Mouse (Mus musculus): Measurements from ENCODE around the gene Sohlh2.
A peak's percentile ranks its signal among the peaks of the same experiment; 100 is the strongest.

Gene Sohlh2

DNA sequence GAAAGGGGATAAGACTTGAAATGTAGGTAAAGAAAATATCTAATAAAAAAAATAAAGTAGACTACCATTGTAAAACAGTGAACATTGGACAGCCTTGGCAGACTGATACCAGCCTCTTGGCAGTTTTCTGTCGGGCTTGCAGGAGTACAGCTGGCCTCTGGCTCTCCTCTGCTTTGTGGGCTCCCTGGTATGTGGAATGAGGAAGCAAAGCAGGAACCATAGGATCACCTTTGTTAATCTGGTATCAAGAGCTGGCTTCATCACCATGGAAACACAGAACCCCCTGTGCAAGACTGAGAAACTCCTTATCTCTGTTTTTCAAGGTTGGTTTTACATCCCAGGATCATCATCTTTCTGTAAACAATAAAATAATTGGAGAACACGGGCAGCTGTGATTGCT, 30.4 kb downstream of the Sohlh2 start:
- DNase-seq, result no peak

DNA sequence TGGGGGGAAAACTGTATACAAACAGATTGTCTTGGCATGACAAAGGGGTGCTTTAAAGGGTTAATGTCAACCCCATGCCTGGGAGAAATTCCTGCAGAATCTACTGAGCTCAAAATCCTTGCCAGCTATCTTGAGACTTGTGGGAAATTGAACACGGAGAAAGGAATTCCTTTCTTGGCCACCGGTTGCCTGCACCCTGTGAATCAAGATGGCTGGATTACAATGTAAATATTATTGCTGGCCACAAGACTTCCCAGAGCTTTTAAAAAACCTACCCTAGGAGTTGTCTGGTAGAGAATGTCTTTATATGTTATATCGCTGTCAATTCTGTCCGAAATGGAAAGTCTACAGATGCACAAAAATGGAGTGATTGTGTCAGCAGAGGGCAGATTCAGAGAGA, 32.0 kb downstream of the Sohlh2 start:
- DNase-seq, result no peak

DNA sequence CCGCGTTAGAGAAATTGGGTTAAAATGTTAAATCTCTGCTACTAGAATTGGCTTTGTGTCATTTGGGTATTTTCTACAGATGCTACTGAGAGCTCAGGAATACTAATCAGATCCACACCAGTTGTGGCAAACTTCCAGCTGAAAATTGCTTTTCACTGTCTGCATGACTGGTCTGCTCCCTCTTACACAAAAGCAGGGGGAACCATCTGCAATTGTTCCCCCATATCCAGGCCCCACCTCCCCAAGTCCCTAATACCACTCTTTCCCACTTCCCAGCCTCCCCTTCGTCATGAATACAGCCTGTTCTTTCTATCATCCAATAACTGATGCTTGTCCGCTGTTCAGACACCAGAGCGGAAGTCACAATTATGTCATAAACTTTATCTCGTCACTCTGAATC, 32.6 kb downstream of the Sohlh2 start:
- DNase-seq, result no peak

DNA sequence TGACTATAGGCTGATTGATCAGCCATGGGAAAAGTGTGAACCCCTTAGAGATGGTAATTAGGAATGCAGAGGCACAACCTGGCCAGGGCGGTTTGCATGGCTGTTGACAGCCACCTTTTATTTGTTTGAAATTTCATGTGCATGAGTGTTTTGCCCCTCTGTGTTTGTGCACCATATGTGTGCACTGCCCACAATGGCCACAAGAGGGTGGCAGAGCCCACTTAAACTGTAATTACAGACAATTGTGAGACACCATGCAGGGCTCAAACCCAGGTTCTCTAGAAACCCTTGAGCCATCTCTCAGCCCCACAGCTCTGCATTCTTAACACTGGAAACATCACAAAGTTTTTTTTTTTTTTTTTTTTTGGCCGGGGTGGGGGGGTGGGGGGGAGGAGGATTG, 40.7 kb downstream of the Sohlh2 start:
- no peak for DNase-seq

DNA sequence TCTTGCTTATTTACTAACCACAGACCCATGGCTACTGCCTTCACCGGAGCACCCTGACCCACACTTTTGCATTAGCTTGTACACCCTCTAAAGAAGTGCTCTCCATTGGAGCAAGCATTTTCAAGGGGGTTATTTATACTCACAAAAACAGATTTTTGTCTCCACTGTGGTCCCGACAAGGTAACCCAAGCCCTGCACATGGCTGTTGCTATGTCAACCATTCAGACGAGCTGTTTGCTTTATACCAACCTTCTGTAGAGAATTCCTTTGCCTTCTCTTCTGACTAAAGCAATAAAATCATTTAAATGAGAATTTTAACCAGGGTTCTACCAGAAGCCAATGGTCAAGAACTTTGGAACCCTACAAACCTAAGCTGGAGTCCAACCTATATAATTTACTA, 42.0 kb downstream of the Sohlh2 start:
- no peak for DNase-seq

DNA sequence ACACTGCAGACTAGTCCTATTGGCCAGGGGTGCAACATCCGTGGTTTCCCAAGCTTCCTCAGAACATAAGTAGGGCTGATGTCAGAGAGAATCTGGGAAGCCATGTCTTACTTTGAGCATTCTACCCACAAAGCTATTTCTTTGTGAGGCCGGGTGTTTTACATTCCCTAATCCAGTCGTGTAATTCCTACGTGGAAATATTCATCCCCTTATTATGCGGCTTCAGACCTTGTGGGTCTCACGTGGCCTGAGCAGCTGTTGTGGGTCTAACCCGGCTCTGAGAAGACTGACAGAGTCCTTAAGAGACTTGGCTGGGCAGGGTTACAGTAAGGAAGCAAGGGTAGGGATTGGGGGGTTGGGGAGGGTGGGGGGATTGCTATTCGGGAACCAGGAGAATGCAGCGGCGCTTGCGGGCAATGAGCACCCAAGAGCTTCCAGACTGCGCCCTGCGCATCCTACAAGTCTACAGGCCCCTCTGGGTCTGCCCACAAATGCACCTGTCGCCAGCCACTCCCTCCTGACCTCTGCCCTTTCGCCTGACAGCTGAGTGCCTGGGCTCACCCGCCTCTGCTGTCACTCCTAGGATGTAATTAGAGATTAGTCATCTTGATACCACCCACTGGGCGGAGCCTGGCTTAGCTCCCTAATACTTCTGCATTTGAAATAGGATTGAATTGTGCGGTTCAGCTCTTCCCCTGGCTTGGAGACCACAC, 44.8 kb downstream of the Sohlh2 start:
- no peak for DNase-seq

DNA sequence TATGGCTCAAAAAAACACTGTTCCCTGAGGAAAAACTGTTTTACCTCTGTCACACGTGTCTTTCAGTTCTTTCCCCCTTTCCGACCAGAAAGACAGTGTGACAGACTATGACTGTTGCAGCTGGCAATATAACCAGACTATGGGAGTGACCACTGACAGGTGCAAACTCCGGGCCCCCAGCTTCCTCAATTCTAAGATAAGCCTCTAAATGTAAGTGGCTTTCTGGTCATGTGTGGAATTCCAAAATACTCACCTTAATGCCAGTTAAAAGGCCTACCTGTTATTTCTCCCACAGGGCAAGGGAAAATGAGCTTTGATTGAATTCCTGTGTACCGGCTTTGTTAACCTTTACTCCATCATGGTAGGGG, 45.4 kb downstream of the Sohlh2 start:
- DNase-seq, result no peak

DNA sequence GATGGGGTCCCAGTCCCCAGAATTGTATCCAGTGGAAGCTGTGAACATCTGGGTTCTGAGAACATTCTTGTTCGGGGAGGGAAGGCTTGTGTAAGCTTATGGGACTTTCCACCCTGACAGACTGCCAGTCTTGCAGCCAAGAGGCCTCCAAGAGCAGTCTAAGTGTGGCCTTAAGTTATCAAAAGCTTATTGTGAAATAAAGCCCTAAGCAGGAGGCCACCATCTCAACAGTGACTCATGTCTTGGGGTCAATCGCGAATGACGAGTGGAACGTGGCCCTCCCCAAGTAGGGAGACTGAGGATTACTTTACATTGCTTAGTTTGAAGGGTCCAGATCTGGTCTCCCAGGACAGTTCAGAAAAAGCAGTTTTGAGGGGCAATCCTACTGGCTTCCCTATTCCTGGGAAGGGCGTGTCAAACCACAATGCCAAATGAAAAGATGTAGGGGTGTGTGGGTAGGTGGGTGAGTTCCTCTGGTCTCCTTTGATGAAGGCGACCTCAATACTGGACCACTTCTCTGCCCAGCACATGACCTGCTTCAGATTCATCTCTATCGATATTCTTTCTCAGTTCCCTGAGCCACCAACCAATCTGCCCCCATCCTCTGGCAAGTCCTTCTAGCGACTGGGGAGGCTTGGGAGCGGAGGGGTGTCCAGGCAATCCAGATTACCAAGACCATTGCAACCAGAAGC, 60.0 kb downstream of the Sohlh2 start, which contains the start of gene Dclk1:
Gene Dclk1, plus strand, starts transcription at position 635 of the 692 bp plus-strand sequence.
- no peak for DNase-seq

DNA sequence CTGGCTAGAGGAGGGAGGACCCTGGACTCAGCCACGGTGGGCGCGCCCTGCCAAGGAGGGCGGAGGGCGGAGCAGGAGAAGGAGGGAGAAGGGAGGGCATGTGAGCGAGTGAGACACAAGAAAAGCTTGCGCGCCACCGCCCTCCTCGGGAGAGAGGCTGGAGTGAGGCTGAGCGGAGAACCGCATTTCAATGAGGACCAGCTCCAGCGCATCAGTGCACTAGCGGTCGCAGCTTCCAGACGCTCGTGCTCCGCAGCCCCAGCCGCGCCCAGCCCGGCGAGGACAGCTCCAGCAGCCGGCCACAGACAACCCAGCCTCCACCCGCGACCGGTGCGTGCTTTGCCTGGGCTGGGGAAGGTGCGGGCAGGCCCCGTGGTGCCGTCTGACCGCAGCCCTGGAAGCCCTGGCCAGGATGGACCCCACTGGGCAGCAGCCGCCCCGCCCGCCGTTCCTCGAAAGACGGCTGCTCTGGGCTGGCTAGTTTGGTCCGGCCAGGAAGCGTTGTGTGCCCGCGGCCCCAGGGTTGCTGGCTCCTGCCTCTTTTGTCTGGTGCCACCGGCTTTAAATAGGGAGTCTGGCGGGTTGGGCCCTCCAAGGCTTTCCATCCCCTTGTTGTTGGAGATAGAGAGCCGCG, 60.7 kb downstream of the Sohlh2 start:
- peak in 1 of 2 experiments; percentile 7 for DNase-seq

DNA sequence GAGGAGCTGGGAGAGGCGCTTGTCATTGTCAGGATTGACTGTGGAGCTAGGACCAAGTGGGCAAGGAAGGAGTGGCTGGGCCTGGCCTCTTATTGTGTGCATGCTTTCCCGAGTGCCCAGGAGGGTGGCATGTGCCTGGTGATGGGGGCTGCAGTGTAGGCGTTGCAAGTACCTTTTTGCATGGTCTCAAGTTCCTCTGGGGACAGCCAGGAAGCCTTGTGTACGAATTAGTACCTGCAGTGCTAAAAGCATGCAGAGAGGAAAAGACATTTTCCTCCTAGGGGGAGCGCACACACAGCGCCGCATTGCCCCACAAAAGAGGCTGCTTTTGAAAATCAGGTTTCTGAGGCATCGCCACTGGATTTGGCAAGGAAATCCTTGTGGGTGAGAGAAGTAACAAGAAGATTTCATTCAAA, 61.2 kb downstream of the Sohlh2 start:
- DNase-seq, result no peak

DNA sequence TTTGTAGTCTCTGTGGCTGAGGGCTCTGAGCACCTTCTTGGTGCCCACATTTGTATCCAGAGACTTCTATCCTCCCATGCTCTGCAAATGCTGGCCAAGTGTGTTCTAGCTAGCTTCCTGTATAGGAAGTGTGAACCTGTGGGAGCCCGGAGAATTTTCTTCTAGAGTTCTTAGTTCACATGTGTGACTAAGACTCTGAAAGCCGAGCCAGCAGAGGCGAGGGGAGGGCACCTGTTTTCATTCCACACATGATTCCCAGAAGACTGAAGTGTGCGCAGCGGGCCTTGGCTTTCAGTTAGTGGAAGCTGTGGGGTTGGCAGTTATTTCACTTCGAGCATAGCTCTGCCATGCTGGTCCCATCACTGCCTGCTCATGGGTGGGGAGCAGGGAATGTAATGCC, 62.3 kb downstream of the Sohlh2 start:
- no peak for DNase-seq

DNA sequence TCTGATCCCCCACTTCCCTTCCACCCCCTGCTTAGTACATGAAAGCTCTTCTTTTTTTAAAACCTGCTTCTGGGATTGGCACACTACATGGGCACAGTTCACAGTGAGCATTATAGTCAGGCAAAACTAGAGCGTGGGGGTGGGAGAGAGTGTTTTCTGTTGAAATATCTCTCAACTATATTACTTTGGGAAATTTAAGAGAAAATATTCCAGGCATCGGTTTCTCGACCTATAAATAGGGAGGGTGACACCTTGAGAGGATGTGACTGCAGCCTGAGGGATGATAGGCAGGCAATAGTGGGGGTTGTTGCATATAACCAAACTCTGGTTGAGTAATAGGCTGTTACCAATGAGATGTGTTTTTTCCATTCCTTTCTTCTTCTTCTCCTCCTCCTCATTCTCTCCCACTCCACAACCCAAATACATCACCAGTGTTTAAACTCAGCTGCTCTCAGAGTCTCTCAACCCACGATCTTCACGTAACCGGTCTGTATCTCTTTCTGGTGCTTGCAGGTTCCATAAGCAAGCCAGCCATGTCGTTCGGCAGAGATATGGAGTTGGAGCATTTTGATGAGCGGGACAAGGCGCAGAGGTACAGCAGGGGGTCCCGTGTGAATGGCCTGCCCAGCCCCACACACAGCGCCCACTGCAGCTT, 64.9 kb downstream of the Sohlh2 start:
- DNase-seq, result no peak

DNA sequence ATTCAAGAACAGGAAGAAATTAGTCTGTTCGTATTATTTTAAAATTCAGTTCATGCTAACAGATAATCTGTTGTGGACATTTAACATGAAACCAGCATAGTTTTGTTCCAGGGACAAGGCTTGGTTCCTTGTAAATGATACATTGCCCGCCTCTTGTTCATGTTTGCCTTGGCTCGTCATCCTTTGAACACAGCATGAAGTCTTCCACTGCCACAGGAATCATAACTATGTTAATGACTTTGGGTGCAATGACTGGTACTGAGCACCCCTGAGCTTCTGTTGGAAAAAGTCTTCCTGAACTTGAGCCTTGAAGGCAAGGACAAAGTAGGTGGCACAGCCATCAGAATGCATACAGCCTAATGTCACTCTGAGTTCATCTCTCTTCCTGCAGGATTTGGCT, 66.2 kb downstream of the Sohlh2 start:
- no peak for DNase-seq

DNA sequence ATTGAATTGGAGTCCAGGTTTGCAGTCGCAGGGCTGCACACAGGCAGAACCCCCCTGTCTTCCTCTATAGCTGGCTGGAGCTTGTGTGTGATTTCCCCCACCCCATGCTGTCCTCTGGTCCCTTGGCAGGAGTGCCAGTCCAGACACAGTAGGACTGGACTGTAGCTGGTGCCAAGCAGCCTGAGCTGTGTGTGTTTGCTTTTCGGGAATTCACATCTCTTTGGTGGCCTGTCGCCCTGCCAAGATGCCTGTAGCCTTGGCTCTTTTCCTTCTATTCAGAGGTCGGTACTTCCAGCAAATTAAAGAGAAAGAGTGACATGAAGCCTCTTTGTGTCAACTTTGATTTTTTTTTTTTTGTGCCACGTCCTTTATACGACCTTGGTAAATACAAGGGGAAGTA, 66.7 kb downstream of the Sohlh2 start:
- DNase-seq, result no peak

DNA sequence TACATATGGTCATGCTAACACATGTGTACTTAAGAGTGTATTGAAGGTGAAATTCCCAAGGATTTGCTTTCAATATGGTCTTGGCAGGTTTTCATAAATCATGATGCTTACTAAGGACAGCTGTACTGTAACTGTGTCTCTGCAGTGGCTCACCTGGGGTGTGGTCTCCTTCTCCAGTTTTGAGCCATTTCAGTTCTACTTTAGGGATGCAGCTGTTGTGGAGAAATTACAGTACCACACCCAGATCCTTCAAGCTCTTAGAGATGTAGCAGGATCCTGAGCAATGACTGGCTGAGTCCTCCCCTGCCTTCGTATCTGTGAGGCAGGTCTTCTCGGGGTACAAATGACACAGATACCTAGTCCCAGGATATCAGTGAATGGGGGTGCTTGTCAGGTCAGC, 68.8 kb downstream of the Sohlh2 start:
- DNase-seq, result no peak

Measured in thymus, adult 18-20 months (tissue).